In genomic region chr9:30827780-30828179, GRCm38 (mm10) we compare ENCODE assay signal across 28 mouse cellular contexts.
"Had no signal": no experiment of that assay in that cellular context is flagged by ENCODE, and none has a peak within 500 bp of the region (broad histone marks: within the 10 kb centered on the region; RNA-seq: fewer than 3 reads in every experiment).

No protein-coding gene starts in this region.

- H3K27me3 ChIP-seq: embryonic facial prominence, embryonic 12.5 days; embryonic facial prominence, embryonic 13.5 days; embryonic facial prominence, embryonic 15.5 days; forebrain, embryonic 12.5 days; forebrain, embryonic 13.5 days; forebrain, embryonic 15.5 days had no signal

- H3K36me3 ChIP-seq: embryonic facial prominence, embryonic 10.5 days; embryonic facial prominence, embryonic 12.5 days; embryonic facial prominence, embryonic 13.5 days; embryonic facial prominence, embryonic 15.5 days; forebrain, embryonic 10.5 days; forebrain, embryonic 12.5 days; forebrain, embryonic 15.5 days had no signal

- H3K4me1 ChIP-seq: embryonic facial prominence, embryonic 12.5 days; embryonic facial prominence, embryonic 13.5 days; embryonic facial prominence, embryonic 15.5 days; forebrain, embryonic 10.5 days; forebrain, embryonic 12.5 days; forebrain, embryonic 13.5 days; forebrain, embryonic 15.5 days had no signal

- ATAC-seq: forebrain, embryonic 13.5 days; forebrain, embryonic 14.5 days; forebrain, embryonic 15.5 days; forebrain, embryonic 16.5 days; forebrain, postnatal 0 days had no signal

- H3K4me2 ChIP-seq: embryonic facial prominence, embryonic 12.5 days; embryonic facial prominence, embryonic 13.5 days; embryonic facial prominence, embryonic 15.5 days; forebrain, embryonic 12.5 days; forebrain, embryonic 13.5 days; forebrain, embryonic 15.5 days had no signal

- H3K9ac ChIP-seq: embryonic facial prominence, embryonic 12.5 days; embryonic facial prominence, embryonic 13.5 days; embryonic facial prominence, embryonic 15.5 days; forebrain, embryonic 12.5 days; forebrain, embryonic 13.5 days; forebrain, embryonic 15.5 days; forebrain, postnatal 0 days had no signal

- H3K9me3 ChIP-seq: embryonic facial prominence, embryonic 10.5 days; embryonic facial prominence, embryonic 12.5 days; embryonic facial prominence, embryonic 13.5 days; embryonic facial prominence, embryonic 15.5 days; forebrain, embryonic 10.5 days; forebrain, embryonic 12.5 days; forebrain, embryonic 13.5 days; forebrain, embryonic 15.5 days had no signal

- DNase-seq: cerebellum, adult 2 months; cerebellum, adult 8-10 months; cerebellum, adult 9-10 months; cerebellum, adult 9-11 months; cerebellum, postnatal 10 days; cerebellum, postnatal 14 days; cerebellum, postnatal 25 days; cerebellum, postnatal 36 days; embryo, embryonic 11 days; forebrain, postnatal 0 days; gastrocnemius, adult 2 months; gastrocnemius, postnatal 10 days; gastrocnemius, postnatal 14 days; gastrocnemius, postnatal 25 days; gastrocnemius, postnatal 36 days; heart, adult 18-20 months; heart, adult 2 months had no signal

- H3K4me3 ChIP-seq: embryonic facial prominence, embryonic 10.5 days; embryonic facial prominence, embryonic 12.5 days; embryonic facial prominence, embryonic 13.5 days; embryonic facial prominence, embryonic 15.5 days; erythroblast, embryonic 14.5 days; forebrain, embryonic 10.5 days; forebrain, embryonic 12.5 days; forebrain, embryonic 13.5 days; forebrain, embryonic 15.5 days; gastrocnemius, adult 2 months; heart, adult 2 months had no signal

- H3K27ac ChIP-seq: embryonic facial prominence, embryonic 10.5 days; embryonic facial prominence, embryonic 12.5 days; embryonic facial prominence, embryonic 13.5 days; embryonic facial prominence, embryonic 15.5 days; forebrain, embryonic 10.5 days; forebrain, embryonic 12.5 days; forebrain, embryonic 13.5 days; forebrain, embryonic 15.5 days; gastrocnemius, adult 2 months; heart, adult 2 months had no signal
